Mouse (Mus musculus): ENCODE measurements around the gene Ppp1r12a. TPM values are rescaled to one million over a fixed set of nuclear protein-coding genes. Genes with fewer than 3 reads are reported as not detected.

Gene Ppp1r12a
- polyA plus RNA-seq, 1 experiment: 168 TPM

DNA sequence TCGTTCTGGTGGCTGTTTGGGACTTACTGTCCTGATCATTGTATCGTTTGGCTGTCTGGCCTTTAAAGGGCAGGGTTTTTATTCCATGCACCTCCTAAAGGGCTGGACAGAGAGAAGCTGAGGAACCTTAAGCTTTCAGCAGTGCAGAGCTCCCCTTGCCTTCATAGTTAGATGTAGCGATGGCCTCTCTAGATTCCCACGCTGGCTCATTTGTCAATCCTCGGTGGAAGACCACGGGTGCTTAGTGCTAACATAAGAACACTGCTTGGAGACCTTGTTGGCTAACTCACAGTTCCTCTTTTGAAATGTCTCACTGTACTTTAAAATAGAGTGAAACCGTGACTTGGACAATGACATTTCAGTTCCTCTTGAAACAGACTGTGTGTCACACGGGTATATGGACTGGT, 29.4 kb downstream of the Ppp1r12a start:
- H3K4me1 ChIP-seq (ENCODE audit: control insufficient read depth, insufficient read depth, low read length): peaks cover 7% of the 10 kb centered on the region
- no peak for TF ChIP-seq POLR2A (IDR thresholded peaks at IDR 0.05; ENCODE audit: low read depth, low read length)
- no peak for TF ChIP-seq CTCF (IDR thresholded peaks at IDR 0.05; ENCODE audit: borderline replicate concordance, insufficient read depth, low read length)
- H3K4me3 ChIP-seq (ENCODE audit: insufficient read depth, low read length): no peak overlapping the region
- no peak overlapping the region for H3K27ac ChIP-seq (ENCODE audit: insufficient read depth, low read length)

DNA sequence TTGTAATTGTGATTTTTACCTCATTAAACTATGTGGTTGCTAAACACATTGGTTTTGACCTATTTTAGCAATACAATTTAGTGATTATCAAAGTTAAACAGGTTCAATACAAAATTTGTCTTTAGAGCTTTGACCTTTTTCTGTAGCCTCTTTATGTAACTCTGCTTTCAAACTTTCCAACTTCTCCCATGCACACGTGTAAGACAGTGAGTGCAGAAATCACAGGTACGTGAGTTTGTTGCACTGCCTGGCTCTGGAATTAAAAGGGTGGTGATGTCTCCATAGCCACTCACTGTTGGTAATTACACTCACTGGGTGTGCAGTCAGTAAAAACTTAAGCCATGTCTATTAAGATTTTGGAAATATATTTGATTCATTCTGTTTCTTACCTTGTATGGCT, 30.3 kb downstream of the Ppp1r12a start:
- no peak for TF ChIP-seq POLR2A (IDR thresholded peaks at IDR 0.05; ENCODE audit: low read depth, low read length)
- TF ChIP-seq CTCF (IDR thresholded peaks at IDR 0.05; ENCODE audit: borderline replicate concordance, insufficient read depth, low read length): no peak
- Histone ChIP-seq H3K27ac (ENCODE audit: insufficient read depth, low read length) (no peak overlapping the region), H3K4me1 (ENCODE audit: control insufficient read depth, insufficient read depth, low read length) (peaks cover 7% of the 10 kb centered on the region), H3K4me3 (ENCODE audit: insufficient read depth, low read length) (no peak overlapping the region)

DNA sequence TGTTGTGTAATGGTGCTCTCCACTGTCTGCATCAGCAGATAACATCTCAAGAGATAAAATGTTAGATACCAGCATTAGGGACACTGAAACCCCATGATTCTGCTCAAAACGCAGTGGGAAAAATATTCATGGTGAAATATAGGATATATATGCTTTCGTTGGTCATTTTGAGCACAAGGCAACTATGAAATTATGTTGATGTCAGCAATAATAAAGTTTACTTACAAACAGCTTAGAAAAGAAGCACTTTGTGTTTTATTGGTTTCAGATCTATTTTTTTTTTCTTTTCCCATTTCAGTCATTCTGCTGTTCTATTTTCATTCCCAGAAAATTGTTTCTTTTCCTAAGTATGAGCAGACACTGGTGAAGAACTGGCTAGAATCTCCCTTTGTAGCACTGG, 34.1 kb downstream of the Ppp1r12a start:
- H3K27ac ChIP-seq (ENCODE audit: insufficient read depth, low read length): no peak overlapping the region
- TF ChIP-seq CTCF (IDR thresholded peaks at IDR 0.05; ENCODE audit: borderline replicate concordance, insufficient read depth, low read length) (no peak), POLR2A (IDR thresholded peaks at IDR 0.05; ENCODE audit: low read depth, low read length) (no peak)
- no peak overlapping the region for H3K4me3 ChIP-seq (ENCODE audit: insufficient read depth, low read length)
- H3K4me1 ChIP-seq (ENCODE audit: control insufficient read depth, insufficient read depth, low read length): peaks cover 4% of the 10 kb centered on the region; the same call in 1 of the 2 replicates

DNA sequence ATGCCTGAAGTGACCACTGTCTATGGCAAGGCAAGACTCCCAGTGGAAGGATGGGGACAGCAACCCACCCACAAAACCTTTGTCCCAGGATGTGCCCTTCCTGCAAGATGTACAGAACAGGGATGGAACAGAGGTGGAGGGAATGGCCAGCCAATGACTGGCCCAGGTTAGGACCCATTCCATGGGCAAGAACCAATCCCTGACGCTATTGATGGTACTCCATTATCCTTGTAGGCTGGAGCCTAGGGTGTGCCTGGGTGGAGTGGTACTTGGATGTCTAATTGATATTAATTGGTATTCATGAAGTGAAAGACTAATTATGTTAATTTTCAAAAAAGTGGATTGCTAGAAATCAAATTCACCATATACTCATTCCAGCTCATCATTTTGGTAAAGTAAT, 35.5 kb downstream of the Ppp1r12a start:
- Histone ChIP-seq H3K4me1 (ENCODE audit: control insufficient read depth, insufficient read depth, low read length) (peaks cover 4% of the 10 kb centered on the region; the same call in 1 of the 2 replicates), H3K27ac (ENCODE audit: insufficient read depth, low read length) (no peak overlapping the region), H3K4me3 (ENCODE audit: insufficient read depth, low read length) (no peak overlapping the region)
- TF ChIP-seq CTCF (IDR thresholded peaks at IDR 0.05; ENCODE audit: borderline replicate concordance, insufficient read depth, low read length): no peak
- no peak for TF ChIP-seq POLR2A (IDR thresholded peaks at IDR 0.05; ENCODE audit: low read depth, low read length)

DNA sequence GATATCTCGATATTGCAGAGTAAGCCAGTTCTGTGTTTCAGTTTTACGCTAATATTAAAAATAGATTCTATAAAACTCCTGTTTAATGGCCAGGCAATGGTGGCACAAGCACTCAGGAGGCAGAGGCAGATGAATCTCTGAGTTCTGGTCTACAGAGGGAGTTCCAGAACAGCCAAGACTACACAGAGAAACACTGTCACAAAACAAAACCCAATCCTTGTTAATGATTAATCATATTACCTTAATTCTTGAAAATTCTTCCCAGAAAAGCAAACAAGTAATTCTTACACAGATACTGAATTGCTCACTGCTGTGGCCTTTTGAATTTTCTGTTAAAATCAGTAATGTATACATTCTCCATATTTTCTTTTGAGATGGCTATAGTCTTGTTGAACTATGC, 37.0 kb downstream of the Ppp1r12a start:
- TF ChIP-seq CTCF (IDR thresholded peaks at IDR 0.05; ENCODE audit: borderline replicate concordance, insufficient read depth, low read length) (no peak), POLR2A (IDR thresholded peaks at IDR 0.05; ENCODE audit: low read depth, low read length) (no peak)
- Histone ChIP-seq H3K27ac (ENCODE audit: insufficient read depth, low read length) (no peak overlapping the region), H3K4me1 (ENCODE audit: control insufficient read depth, insufficient read depth, low read length) (peaks cover 4% of the 10 kb centered on the region; the same call in 1 of the 2 replicates), H3K4me3 (ENCODE audit: insufficient read depth, low read length) (no peak overlapping the region)

DNA sequence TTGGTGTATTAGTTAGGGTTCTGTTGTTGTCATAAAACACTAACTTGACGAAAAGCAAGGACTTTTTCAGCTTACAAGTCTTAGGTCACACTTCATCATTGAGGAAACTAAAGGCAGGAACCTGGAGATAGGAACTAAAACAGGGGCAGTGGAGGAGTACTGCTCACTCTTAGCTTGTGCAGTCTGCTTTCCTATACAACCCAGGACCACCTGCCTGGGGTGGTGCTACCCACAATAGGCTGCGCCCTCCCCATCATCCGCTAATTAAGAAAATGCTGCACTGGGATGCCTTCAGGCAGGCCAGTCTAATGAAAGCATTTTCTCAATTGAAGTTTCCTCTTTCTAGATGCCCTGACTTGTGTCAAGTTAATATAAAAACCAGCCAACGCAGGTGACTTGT, 40.1 kb downstream of the Ppp1r12a start:
- H3K4me1 ChIP-seq (ENCODE audit: control insufficient read depth, insufficient read depth, low read length): peaks cover 4% of the 10 kb centered on the region; the same call in 1 of the 2 replicates
- H3K4me3 ChIP-seq (ENCODE audit: insufficient read depth, low read length): no peak overlapping the region
- TF ChIP-seq CTCF (IDR thresholded peaks at IDR 0.05; ENCODE audit: borderline replicate concordance, insufficient read depth, low read length) (no peak), POLR2A (IDR thresholded peaks at IDR 0.05; ENCODE audit: low read depth, low read length) (no peak)
- peak overlapping the region; percentile 34 for H3K27ac ChIP-seq (ENCODE audit: insufficient read depth, low read length)

DNA sequence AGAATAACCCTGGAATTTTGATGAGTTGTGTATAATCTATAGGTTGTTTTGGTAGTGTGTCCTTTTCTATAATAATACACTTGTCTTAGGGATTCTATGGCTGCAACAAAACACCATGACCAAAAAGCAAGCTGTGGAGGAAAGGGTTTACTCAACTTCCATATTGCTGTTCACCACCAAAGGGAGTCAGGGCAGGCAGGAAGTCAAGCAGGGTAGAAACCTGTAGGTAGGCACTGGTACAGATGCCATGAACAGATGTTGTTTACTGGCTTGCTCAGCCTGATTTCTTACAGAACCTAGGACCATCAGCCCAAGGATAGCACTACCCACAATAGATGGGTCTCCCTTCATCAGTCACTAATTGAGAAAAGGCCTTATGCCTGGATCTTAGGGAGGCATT, 41.4 kb downstream of the Ppp1r12a start:
- TF ChIP-seq CTCF (IDR thresholded peaks at IDR 0.05; ENCODE audit: borderline replicate concordance, insufficient read depth, low read length) (no peak), POLR2A (IDR thresholded peaks at IDR 0.05; ENCODE audit: low read depth, low read length) (no peak)
- Histone ChIP-seq H3K4me3 (ENCODE audit: insufficient read depth, low read length) (no peak overlapping the region), H3K4me1 (ENCODE audit: control insufficient read depth, insufficient read depth, low read length) (peaks cover 4% of the 10 kb centered on the region; the same call in 1 of the 2 replicates), H3K27ac (ENCODE audit: insufficient read depth, low read length) (no peak overlapping the region)

DNA sequence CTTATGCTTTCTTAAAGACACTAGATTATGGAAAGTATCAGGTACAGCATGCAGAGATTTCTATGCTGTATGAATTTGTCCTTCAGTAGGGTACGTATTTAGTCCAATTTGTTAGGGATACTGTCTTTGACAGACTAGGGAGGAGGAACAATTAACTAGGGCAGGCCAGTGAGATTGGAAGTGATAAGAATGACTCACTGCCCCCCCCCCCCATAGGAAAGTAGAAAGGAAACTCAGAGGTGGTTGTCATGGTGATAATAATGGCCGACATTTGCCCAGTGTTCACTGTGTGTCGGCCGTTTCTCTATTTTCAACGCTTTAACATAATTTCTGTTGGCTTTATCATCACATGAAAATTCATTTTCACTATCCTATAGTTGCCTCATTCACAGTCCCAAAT, 47.4 kb downstream of the Ppp1r12a start:
- Histone ChIP-seq H3K4me1 (ENCODE audit: control insufficient read depth, insufficient read depth, low read length) (no peaks in the 10 kb centered on the region), H3K27ac (ENCODE audit: insufficient read depth, low read length) (no peak overlapping the region), H3K4me3 (ENCODE audit: insufficient read depth, low read length) (no peak overlapping the region)
- TF ChIP-seq POLR2A (IDR thresholded peaks at IDR 0.05; ENCODE audit: low read depth, low read length) (no peak), CTCF (IDR thresholded peaks at IDR 0.05; ENCODE audit: borderline replicate concordance, insufficient read depth, low read length) (no peak)

DNA sequence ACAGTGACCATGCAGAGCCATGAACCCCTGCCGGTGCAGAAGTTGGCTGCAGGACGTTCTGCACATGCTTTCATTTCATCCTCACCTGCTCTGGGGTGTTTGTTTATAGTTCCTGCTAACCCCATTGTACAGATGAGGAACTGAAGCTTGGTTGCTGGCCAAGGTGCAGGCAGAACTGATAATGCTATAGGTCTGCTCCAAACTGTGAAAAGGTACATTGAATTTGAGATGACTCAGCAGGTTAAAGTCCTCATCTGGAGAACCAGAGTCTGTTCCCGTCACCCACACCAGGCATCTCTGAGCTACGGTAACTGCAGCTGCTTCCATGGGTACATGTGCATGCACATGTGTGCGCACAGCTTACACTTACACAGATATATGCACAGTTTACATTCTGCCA, 62.4 kb downstream of the Ppp1r12a start:
- Histone ChIP-seq H3K4me3 (ENCODE audit: insufficient read depth, low read length) (no peak overlapping the region), H3K4me1 (ENCODE audit: control insufficient read depth, insufficient read depth, low read length) (no peaks in the 10 kb centered on the region), H3K27ac (ENCODE audit: insufficient read depth, low read length) (no peak overlapping the region)
- TF ChIP-seq POLR2A (IDR thresholded peaks at IDR 0.05; ENCODE audit: low read depth, low read length): no peak
- TF ChIP-seq CTCF (IDR thresholded peaks at IDR 0.05; ENCODE audit: borderline replicate concordance, insufficient read depth, low read length): no peak

DNA sequence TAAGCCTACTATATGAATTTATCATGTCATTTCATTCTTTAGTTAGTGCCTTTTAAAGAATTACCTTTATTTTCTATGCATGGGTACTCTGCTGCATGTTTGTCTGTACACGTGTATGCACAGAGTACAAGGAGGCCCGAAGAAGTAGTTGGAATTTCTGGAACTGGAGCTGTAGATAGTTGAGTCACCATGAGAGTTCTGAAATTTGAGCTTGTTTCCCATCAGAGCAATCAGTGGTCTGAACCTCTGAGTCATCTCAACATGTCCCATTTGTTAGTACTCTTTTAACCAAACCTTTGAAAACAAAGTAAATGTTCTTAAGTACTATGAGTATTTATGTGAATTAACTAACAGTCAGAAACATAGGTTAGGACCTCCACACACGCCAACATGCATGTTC, 75.1 kb downstream of the Ppp1r12a start:
- H3K4me1 ChIP-seq (ENCODE audit: control insufficient read depth, insufficient read depth, low read length): no peaks in the 10 kb centered on the region
- H3K27ac ChIP-seq (ENCODE audit: insufficient read depth, low read length): no peak overlapping the region
- no peak overlapping the region for H3K4me3 ChIP-seq (ENCODE audit: insufficient read depth, low read length)
- TF ChIP-seq POLR2A (IDR thresholded peaks at IDR 0.05; ENCODE audit: low read depth, low read length) (no peak), CTCF (IDR thresholded peaks at IDR 0.05; ENCODE audit: borderline replicate concordance, insufficient read depth, low read length) (no peak)

DNA sequence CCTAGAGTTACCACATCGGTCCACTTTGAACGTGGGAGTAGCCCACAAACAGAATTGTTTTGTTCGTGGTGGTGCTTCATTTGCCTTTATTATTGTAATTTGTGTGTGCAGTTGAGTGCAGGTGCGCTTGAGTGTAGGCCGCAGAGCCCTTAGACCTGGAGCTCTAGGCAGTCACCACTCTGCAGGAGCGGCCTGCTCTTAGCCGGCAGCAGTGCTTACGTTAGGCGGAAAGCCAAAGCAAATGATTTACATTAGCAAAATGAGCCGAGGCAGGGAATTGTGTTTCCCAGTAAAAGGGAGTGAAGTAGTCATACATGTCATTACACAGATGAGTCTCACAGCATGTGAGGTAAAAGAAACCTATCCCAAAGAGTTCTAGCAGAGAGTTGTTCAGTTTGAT, 77.1 kb downstream of the Ppp1r12a start:
- Histone ChIP-seq H3K4me1 (ENCODE audit: control insufficient read depth, insufficient read depth, low read length) (no peaks in the 10 kb centered on the region), H3K4me3 (ENCODE audit: insufficient read depth, low read length) (no peak overlapping the region), H3K27ac (ENCODE audit: insufficient read depth, low read length) (no peak overlapping the region)
- no peak for TF ChIP-seq POLR2A (IDR thresholded peaks at IDR 0.05; ENCODE audit: low read depth, low read length)
- no peak for TF ChIP-seq CTCF (IDR thresholded peaks at IDR 0.05; ENCODE audit: borderline replicate concordance, insufficient read depth, low read length)

Measured in embryonic fibroblast, embryonic 13.5 days (primary cell).